Mouse (Mus musculus): ENCODE measurements around the gene Plekhh2. TPM values are rescaled to one million over a fixed set of nuclear protein-coding genes. Genes with fewer than 3 reads are reported as not detected.

Gene Plekhh2
- polyA plus RNA-seq, 1 experiment from 2014 or later: 2.6 TPM

DNA sequence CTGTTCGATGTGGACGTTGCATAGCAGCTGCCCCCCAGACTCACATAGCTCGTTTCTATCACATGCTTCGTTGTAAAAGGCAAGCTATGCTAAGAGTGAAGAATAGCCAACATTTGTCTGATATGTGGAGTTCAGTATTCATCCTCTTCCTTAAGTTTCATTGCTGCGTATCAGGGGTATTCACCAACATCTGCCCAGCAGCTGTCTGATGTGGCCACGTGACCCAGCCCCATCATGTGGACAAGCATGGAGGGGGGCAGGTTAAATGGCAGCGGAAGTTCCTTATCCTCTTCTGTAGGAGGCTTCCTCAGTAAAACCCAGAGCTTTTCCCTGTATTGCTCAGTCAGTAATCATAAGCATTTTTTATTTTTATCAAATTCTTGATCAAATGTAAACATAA, 146.1 kb downstream of the Plekhh2 start:
- H3K36me3 ChIP-seq (replicated peaks): no peaks in the 10 kb centered on the region
- H3K27ac ChIP-seq: no peak overlapping the region
- H3K9ac ChIP-seq: no peak overlapping the region
- H3K4me2 ChIP-seq: no peak overlapping the region
- H3K4me3 ChIP-seq (replicated peaks): no peak overlapping the region
- H3K27me3 ChIP-seq: no peaks in the 10 kb centered on the region
- H3K4me1 ChIP-seq: peaks cover 13% of the 10 kb centered on the region
- ATAC-seq (ENCODE audit: low FRiP score): no peak
- 86% methylated on average over 7 of the region's 7 CpGs for WGBS
- H3K9me3 ChIP-seq: no peaks in the 10 kb centered on the region

- H3K4me1 ChIP-seq: peaks cover 13% of the 10 kb centered on the region
- 52% methylated on average over 5 of the region's 5 CpGs for WGBS
- no peak for ATAC-seq (ENCODE audit: low FRiP score)
Observed at GRCm38 (mm10) chr17:84658195-84658594, 146.5 kb downstream of the Plekhh2 start.

GRCm38 (mm10) chr17:84658951-84659350, 147.3 kb downstream of the Plekhh2 start:
- ATAC-seq (ENCODE audit: low FRiP score): no peak
- 79% methylated on average over 8 of the region's 8 CpGs for WGBS
- no peaks in the 10 kb centered on the region for H3K36me3 ChIP-seq (replicated peaks)
- peaks cover 13% of the 10 kb centered on the region for H3K4me1 ChIP-seq
- no peak overlapping the region for H3K27ac ChIP-seq
- H3K9me3 ChIP-seq: no peaks in the 10 kb centered on the region
- no peak overlapping the region for H3K4me3 ChIP-seq (replicated peaks)
- H3K4me2 ChIP-seq: no peak overlapping the region
- H3K27me3 ChIP-seq: no peaks in the 10 kb centered on the region
- no peak overlapping the region for H3K9ac ChIP-seq

More at GRCm38 (mm10) chr17:84658195-84658594, 146.5 kb downstream of the Plekhh2 start:
- Histone ChIP-seq H3K36me3 (replicated peaks) (no peaks in the 10 kb centered on the region), H3K4me3 (replicated peaks) (no peak overlapping the region), H3K9ac (no peak overlapping the region), H3K4me2 (no peak overlapping the region), H3K9me3 (no peaks in the 10 kb centered on the region), H3K27ac (no peak overlapping the region), H3K27me3 (no peaks in the 10 kb centered on the region)

DNA sequence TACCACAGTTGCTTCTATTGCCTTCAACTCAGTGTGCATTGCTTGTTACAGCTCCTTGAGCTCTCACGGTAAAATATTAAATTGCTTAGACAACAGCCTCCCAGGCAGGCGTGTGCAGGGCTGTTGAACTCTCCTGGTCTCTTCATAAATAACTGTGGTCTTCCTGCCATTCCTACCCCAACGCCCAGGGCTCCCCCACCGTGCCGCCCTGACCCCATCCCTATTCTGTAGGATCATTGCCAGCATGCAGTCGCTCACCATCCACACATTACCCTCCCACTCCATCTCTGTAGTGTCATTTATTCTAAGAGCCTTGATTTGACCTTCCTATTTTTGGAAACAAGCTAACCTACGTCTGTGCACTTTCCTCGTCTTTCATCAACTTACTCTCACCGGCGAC, 153.4 kb downstream of the Plekhh2 start:
- H3K27ac ChIP-seq: no peak overlapping the region
- no peak for ATAC-seq (ENCODE audit: low FRiP score)
- H3K9ac ChIP-seq: no peak overlapping the region
- H3K27me3 ChIP-seq: no peaks in the 10 kb centered on the region
- no peaks in the 10 kb centered on the region for H3K9me3 ChIP-seq
- H3K36me3 ChIP-seq (replicated peaks): no peaks in the 10 kb centered on the region
- H3K4me3 ChIP-seq (replicated peaks): no peak overlapping the region
- no peak overlapping the region for H3K4me2 ChIP-seq
- 0 out of 2 replicates have a peak, but pooled peaks cover 5% of the 10 kb centered on the region for H3K4me1 ChIP-seq
- 72% methylated on average over 10 of the region's 10 CpGs for WGBS

GRCm38 (mm10) chr17:84665691-84666090, 154.0 kb downstream of the Plekhh2 start:
- ATAC-seq (ENCODE audit: low FRiP score): no peak

GRCm38 (mm10) chr17:84667848-84668247, 156.2 kb downstream of the Plekhh2 start:
- H3K9me3 ChIP-seq: no peaks in the 10 kb centered on the region
- H3K27ac ChIP-seq: no peak overlapping the region
- H3K4me3 ChIP-seq (replicated peaks): no peak overlapping the region
- H3K4me2 ChIP-seq: no peak overlapping the region
- H3K4me1 ChIP-seq: 0 out of 2 replicates have a peak, but pooled peaks cover 5% of the 10 kb centered on the region
- ATAC-seq (ENCODE audit: low FRiP score): no peak
- 91% methylated on average over 3 of the region's 3 CpGs for WGBS
- peaks cover 8% of the 10 kb centered on the region for H3K27me3 ChIP-seq
- no peaks in the 10 kb centered on the region for H3K36me3 ChIP-seq (replicated peaks)
- H3K9ac ChIP-seq: no peak overlapping the region

More at GRCm38 (mm10) chr17:84665691-84666090, 154.0 kb downstream of the Plekhh2 start:
- Histone ChIP-seq H3K9me3 (no peaks in the 10 kb centered on the region), H3K4me2 (no peak overlapping the region), H3K36me3 (replicated peaks) (no peaks in the 10 kb centered on the region), H3K27ac (no peak overlapping the region), H3K9ac (no peak overlapping the region), H3K4me3 (replicated peaks) (no peak overlapping the region), H3K27me3 (no peaks in the 10 kb centered on the region), H3K4me1 (0 out of 2 replicates have a peak, but pooled peaks cover 5% of the 10 kb centered on the region)
- WGBS: 63% methylated on average over 9 of the region's 9 CpGs

Other genes with a start within 250 kb of the Plekhh2 start
- 11.3 and 11.8 TPM in 2 replicates for gene Thada, start 45.7 kb upstream of the Plekhh2 start, polyA plus RNA-seq (2016; fragmentation: Nextera tagmentation; extraction: Ambion mirVana)
- gene Dync2li1, start 114.6 kb downstream of the Plekhh2 start, polyA plus RNA-seq (2016; fragmentation: Nextera tagmentation; extraction: Ambion mirVana): 34.2 and 34.6 TPM in 2 replicates
- 0.05 and 0.19 TPM in 2 replicates for gene Abcg8, start 164.4 kb downstream of the Plekhh2 start, polyA plus RNA-seq (2016; fragmentation: Nextera tagmentation; extraction: Ambion mirVana)
- gene Abcg5, start 171.1 kb downstream of the Plekhh2 start, polyA plus RNA-seq (2016; fragmentation: Nextera tagmentation; extraction: Ambion mirVana): 2.8 and 4.2 TPM in 2 replicates